Mouse (Mus musculus) forebrain, embryonic 14.5 days (tissue): ENCODE data around the gene Phactr1. TPM values are rescaled to one million over a fixed set of nuclear protein-coding genes. Genes with fewer than 3 reads are reported as not detected.

ENCODE experiments used
- ATAC-seq: fragments of 200-750 bp; cut with Nextera tagmentation; 2 replicates; pipeline ENCODE4 v1.8.0; 2017; ENCODE audit warnings: mild to moderate bottlenecking, moderate library complexity
- DNase-seq: peaks from one replicate; pipeline ENCODE4 v3.0.0-alpha.2; 2015; ENCODE audit warnings: low spot score
- H3K27ac ChIP-seq: fragments of 300-500 bp; sonication (generic); 2 replicates; pipeline ENCODE4 v1.5.1; 2014; ENCODE audit warnings: low read depth, mild to moderate bottlenecking, control low read depth, low read length, moderate library complexity
- H3K27me3 ChIP-seq: fragments of 300-500 bp; sonication (generic); replicated peaks from 2 replicates; pipeline ENCODE4 v1.6.1; 2014; ENCODE audit warnings: low read length, control low read depth, mixed read lengths; ENCODE audit not compliant: control insufficient read depth, insufficient read depth
- H3K36me3 ChIP-seq: fragments of 300-500 bp; sonication (generic); 2 replicates; pipeline ENCODE4 v1.6.1; 2014; ENCODE audit warnings: low read length, control low read depth; ENCODE audit not compliant: control insufficient read depth, insufficient read depth
- H3K4me1 ChIP-seq: fragments of 300-500 bp; sonication (generic); 2 replicates; pipeline ENCODE4 v1.6.1; 2014; ENCODE audit warnings: antibody characterized with exemption, low read length, control low read depth; ENCODE audit not compliant: control insufficient read depth, insufficient read depth
- H3K4me2 ChIP-seq: fragments of 300-500 bp; sonication (generic); 2 replicates; pipeline ENCODE4 v1.6.1; 2014; ENCODE audit warnings: mild to moderate bottlenecking, control low read depth, low read length
- H3K4me3 ChIP-seq: fragments of 300-500 bp; sonication (generic); 2 replicates; pipeline ENCODE4 v1.5.1; 2014; ENCODE audit warnings: low read depth, low read length, control low read depth
- H3K9ac ChIP-seq: fragments of 300-500 bp; sonication (generic); 2 replicates; pipeline ENCODE4 v1.6.1; 2014; ENCODE audit warnings: mild to moderate bottlenecking, low read length, control low read depth, moderate library complexity
- H3K9me3 ChIP-seq: fragments of 300-500 bp; sonication (generic); replicated peaks from 2 replicates; pipeline ENCODE4 v1.6.1; 2016; ENCODE audit warnings: low read length, control low read depth, mixed read lengths; ENCODE audit not compliant: control insufficient read depth
- WGBS: fragments of 180-500 bp; shearing (Covaris S2); extraction: QIAGEN DNeasy Blood & Tissue Kit; methylation state at CpG from one replicate; pipeline ENCODE4 v1.1.7; 2014; 5-methylcytosine and 5-hydroxymethylcytosine counted together
- polyA plus RNA-seq: library from polyadenylated mRNA; unstranded; fragments of >200 nt; fragmentation: Nextera tagmentation; extraction: Ambion mirVana; gene quantifications from 2 replicates; pipeline ENCODE4 v1.2.1, GENCODE M21; 2014

Gene Phactr1
- polyA plus RNA-seq, 1 experiment from 2014 or later: 47.3 TPM

DNA sequence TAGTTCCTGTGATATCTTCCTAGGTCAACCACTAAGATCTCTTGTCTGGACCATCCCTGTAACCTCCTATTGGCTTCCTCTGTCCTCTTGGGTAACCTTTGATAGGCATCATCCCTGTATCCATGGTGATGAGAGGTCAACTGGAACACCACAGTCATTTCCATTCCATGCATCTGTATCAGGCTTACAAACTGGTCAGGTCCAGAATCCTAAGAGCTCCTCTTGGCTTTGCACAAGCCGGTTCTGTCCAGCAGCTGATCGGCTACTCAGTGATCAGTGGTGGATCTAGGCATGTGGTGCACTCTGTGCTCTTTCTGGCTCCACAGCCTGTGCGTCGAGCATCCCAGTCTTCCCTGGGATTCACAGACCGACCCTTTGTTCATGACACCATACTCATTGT is 309.1 kb downstream of the Phactr1 start:
- DNase-seq (no peak), ATAC-seq (no peak)
- Histone ChIP-seq H3K4me2 (no peak overlapping the region), H3K9me3 (no peaks in the 10 kb centered on the region), H3K4me1 (peaks cover 11% of the 10 kb centered on the region), H3K27ac (no peak overlapping the region), H3K36me3 (no peaks in the 10 kb centered on the region), H3K4me3 (no peak overlapping the region), H3K27me3 (no peaks in the 10 kb centered on the region), H3K9ac (no peak overlapping the region)
- 94% methylated on average over 5 of the region's 5 CpGs for WGBS

- DNase-seq: no peak
- Histone ChIP-seq H3K36me3 (no peaks in the 10 kb centered on the region), H3K4me2 (no peak overlapping the region), H3K27me3 (no peaks in the 10 kb centered on the region), H3K9ac (no peak overlapping the region), H3K9me3 (no peaks in the 10 kb centered on the region), H3K4me3 (no peak overlapping the region), H3K27ac (no peak overlapping the region), H3K4me1 (peaks cover 11% of the 10 kb centered on the region)
- 92% methylated on average over 3 of the region's 3 CpGs for WGBS
- no peak for ATAC-seq
These were observed 309.6 kb downstream of the Phactr1 start for GRCm38 (mm10) chr13:42990051-42990450.

- H3K4me3 ChIP-seq: no peak overlapping the region
- DNase-seq (no peak), ATAC-seq (no peak)
- H3K36me3 ChIP-seq: no peaks in the 10 kb centered on the region
- H3K27me3 ChIP-seq: no peaks in the 10 kb centered on the region
- no peaks in the 10 kb centered on the region for H3K9me3 ChIP-seq
- H3K4me1 ChIP-seq: peaks cover 11% of the 10 kb centered on the region
- WGBS: 63% methylated on average over 2 of the region's 2 CpGs
- no peak overlapping the region for H3K9ac ChIP-seq
- H3K4me2 ChIP-seq: no peak overlapping the region
- H3K27ac ChIP-seq: no peak overlapping the region
These were observed 310.2 kb downstream of the Phactr1 start for GRCm38 (mm10) chr13:42990493-42991111.

- Histone ChIP-seq H3K9me3 (no peaks in the 10 kb centered on the region), H3K4me1 (peaks cover 11% of the 10 kb centered on the region), H3K9ac (no peak overlapping the region), H3K27ac (peak overlapping the region; percentile 58; the same call in 1 of the 2 replicates), H3K4me2 (no peak overlapping the region), H3K36me3 (no peaks in the 10 kb centered on the region), H3K27me3 (no peaks in the 10 kb centered on the region), H3K4me3 (no peak overlapping the region)
- DNase-seq (no peak), ATAC-seq (no peak)
- WGBS: 17% methylated on average over 3 of the region's 3 CpGs
These were observed 310.7 kb downstream of the Phactr1 start for GRCm38 (mm10) chr13:42991164-42991563.

- Histone ChIP-seq H3K9ac (no peak overlapping the region), H3K27ac (no peak overlapping the region; the same call in 1 of the 2 replicates), H3K4me3 (no peak overlapping the region), H3K4me2 (no peak overlapping the region), H3K27me3 (no peaks in the 10 kb centered on the region), H3K9me3 (no peaks in the 10 kb centered on the region), H3K4me1 (peaks cover 11% of the 10 kb centered on the region), H3K36me3 (no peaks in the 10 kb centered on the region)
- ATAC-seq (peak; percentile 58), DNase-seq (peak; percentile 91)
- WGBS: 17% methylated on average over 4 of the region's 4 CpGs
These were observed 311.9 kb downstream of the Phactr1 start for GRCm38 (mm10) chr13:42992306-42992705.

DNA sequence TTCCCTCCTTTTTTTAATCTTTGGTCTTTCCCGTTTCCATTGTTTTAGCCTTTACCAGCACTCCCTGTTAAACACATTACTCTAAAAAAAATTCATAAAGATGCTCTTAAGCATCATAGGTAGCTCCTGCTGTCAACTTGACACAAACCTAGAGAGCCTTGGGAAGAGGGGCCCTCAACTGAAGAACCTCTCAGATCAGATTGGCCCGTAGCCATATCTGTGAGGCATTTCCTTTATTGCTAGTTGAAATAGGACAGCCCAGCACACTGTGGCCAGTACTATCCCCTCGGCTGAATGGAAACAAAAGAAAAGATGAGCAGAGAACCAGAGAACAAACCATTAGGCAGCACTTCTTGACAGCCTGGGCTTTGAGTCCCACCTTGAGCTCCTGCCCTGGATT is 313.9 kb downstream of the Phactr1 start:
- Histone ChIP-seq H3K9ac (no peak overlapping the region), H3K9me3 (peaks cover 3% of the 10 kb centered on the region; the same call in 1 of the 2 replicates), H3K36me3 (no peaks in the 10 kb centered on the region), H3K4me3 (no peak overlapping the region), H3K27me3 (no peaks in the 10 kb centered on the region), H3K4me2 (no peak overlapping the region), H3K4me1 (no peaks in the 10 kb centered on the region), H3K27ac (no peak overlapping the region)
- DNase-seq (no peak), ATAC-seq (no peak)
- 95% methylated on average over 3 of the region's 3 CpGs for WGBS

GRCm38 (mm10) chr13:42996188-42996587 is 315.8 kb downstream of the Phactr1 start:
- no peak overlapping the region for H3K4me3 ChIP-seq
- no peaks in the 10 kb centered on the region for H3K36me3 ChIP-seq
- no peaks in the 10 kb centered on the region for H3K4me1 ChIP-seq
- H3K9ac ChIP-seq: no peak overlapping the region
- peaks cover 3% of the 10 kb centered on the region; the same call in 1 of the 2 replicates for H3K9me3 ChIP-seq
- no peak overlapping the region for H3K4me2 ChIP-seq
- no peak for ATAC-seq
- H3K27ac ChIP-seq: peak overlapping the region; percentile 21; the same call in 1 of the 2 replicates
- WGBS: 60% methylated on average over 4 of the region's 4 CpGs
- DNase-seq: peak; percentile 33
- no peaks in the 10 kb centered on the region for H3K27me3 ChIP-seq

DNA sequence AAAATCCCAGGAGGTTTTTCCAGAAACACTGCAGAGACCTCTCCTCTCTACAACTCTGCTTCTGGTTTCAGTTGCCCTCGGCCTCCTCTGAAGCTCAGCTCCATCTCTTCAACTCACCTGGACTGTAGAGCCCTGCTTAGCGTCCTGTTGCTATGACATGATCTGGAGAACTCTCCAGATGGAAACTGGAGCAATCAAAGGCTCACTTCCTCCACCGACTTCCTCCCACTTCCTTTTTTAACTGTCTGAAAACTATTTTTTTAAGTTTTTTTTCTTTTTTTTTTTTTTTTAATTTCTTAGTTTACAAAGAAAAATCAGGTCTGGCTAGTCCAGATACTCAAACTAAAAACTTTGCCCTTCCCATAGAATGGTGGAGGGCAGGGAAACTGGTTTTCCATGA is 318.9 kb downstream of the Phactr1 start:
- Histone ChIP-seq H3K36me3 (no peaks in the 10 kb centered on the region), H3K4me2 (no peak overlapping the region), H3K27me3 (no peaks in the 10 kb centered on the region), H3K9me3 (peaks cover 3% of the 10 kb centered on the region; the same call in 1 of the 2 replicates), H3K4me1 (no peaks in the 10 kb centered on the region), H3K9ac (no peak overlapping the region), H3K27ac (no peak overlapping the region), H3K4me3 (no peak overlapping the region)
- ATAC-seq (no peak), DNase-seq (no peak)
- 94% methylated on average over 3 of the region's 3 CpGs for WGBS

DNA sequence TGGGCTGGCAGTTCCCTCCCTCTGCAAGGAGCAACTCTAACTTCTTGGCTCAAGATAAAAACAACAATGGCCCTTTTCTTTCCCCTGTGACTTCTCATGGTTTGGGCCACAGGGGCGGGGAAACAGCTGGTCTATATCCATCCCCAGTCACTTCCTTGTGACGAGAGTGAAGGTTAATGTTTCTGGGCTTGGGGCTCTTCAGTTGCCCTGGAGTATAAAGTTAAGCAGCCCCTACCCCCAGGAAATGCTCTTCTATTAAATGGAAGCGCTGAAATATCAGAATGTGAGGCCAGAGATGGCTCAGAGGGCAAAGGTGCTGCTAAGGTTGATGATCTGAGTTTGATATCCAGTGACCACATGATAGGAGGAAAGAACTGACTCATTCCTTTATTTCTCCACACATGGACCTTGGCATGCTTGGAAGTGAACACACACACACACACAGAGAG is 324.7 kb downstream of the Phactr1 start:
- H3K4me3 ChIP-seq: no peak overlapping the region
- H3K9ac ChIP-seq: no peak overlapping the region
- no peaks in the 10 kb centered on the region for H3K9me3 ChIP-seq
- ATAC-seq: no peak
- DNase-seq: no peak
- no peak overlapping the region for H3K4me2 ChIP-seq
- 32% methylated on average over 3 of the region's 3 CpGs for WGBS
- H3K27me3 ChIP-seq: no peaks in the 10 kb centered on the region
- no peaks in the 10 kb centered on the region for H3K36me3 ChIP-seq
- H3K4me1 ChIP-seq: no peaks in the 10 kb centered on the region
- no peak overlapping the region for H3K27ac ChIP-seq
